Mouse (Mus musculus): ENCODE data around the gene Poc1b. TPM values are rescaled to one million over a fixed set of nuclear protein-coding genes. Genes with fewer than 3 reads are reported as not detected.

Poc1b gene
- total RNA-seq, 2 experiments from 2014 or later = 3.5 to 4.0 TPM

- DNase-seq = no peak
Measured at GRCm38 (mm10) chr10:99115471-99116236, 8.8 kb downstream of the Poc1b start.

GRCm38 (mm10) chr10:99116237-99116632 lies 9.4 kb downstream of the Poc1b start:
- DNase-seq = no peak

GRCm38 (mm10) chr10:99116650-99117615 lies 10.1 kb downstream of the Poc1b start:
- no peak for DNase-seq

GRCm38 (mm10) chr10:99117876-99118275 lies 11.0 kb downstream of the Poc1b start:
- DNase-seq = no peak

- DNase-seq = no peak
Measured at GRCm38 (mm10) chr10:99118697-99119096, 11.9 kb downstream of the Poc1b start.

GRCm38 (mm10) chr10:99119471-99119870 lies 12.6 kb downstream of the Poc1b start:
- no peak for DNase-seq

- no peak for DNase-seq
Measured at GRCm38 (mm10) chr10:99126225-99126624, 19.4 kb downstream of the Poc1b start, which contains the start of gene Phxr2. Phxr2 (minus strand) TSS chr10:99126325.

GRCm38 (mm10) chr10:99126954-99127353 lies 20.1 kb downstream of the Poc1b start:
- DNase-seq = no peak

GRCm38 (mm10) chr10:99127691-99128261 lies 20.9 kb downstream of the Poc1b start:
- no peak for DNase-seq

GRCm38 (mm10) chr10:99130611-99131010 lies 23.8 kb downstream of the Poc1b start:
- peak; percentile 23 for DNase-seq

- DNase-seq = no peak
Measured at GRCm38 (mm10) chr10:99131298-99131697, 24.5 kb downstream of the Poc1b start.

- peak; percentile 46 for DNase-seq
Measured at GRCm38 (mm10) chr10:99132189-99132588, 25.4 kb downstream of the Poc1b start.

- DNase-seq = no peak
Measured at GRCm38 (mm10) chr10:99132595-99133272, 25.9 kb downstream of the Poc1b start.

GRCm38 (mm10) chr10:99133321-99133875 lies 26.6 kb downstream of the Poc1b start:
- no peak for DNase-seq

- no peak for DNase-seq
Measured at GRCm38 (mm10) chr10:99136337-99136736, 29.5 kb downstream of the Poc1b start.

GRCm38 (mm10) chr10:99145611-99146010 lies 38.8 kb downstream of the Poc1b start:
- no peak for DNase-seq

- no peak for DNase-seq
Measured at GRCm38 (mm10) chr10:99146596-99146995, 39.8 kb downstream of the Poc1b start.

- DNase-seq = no peak
Measured at GRCm38 (mm10) chr10:99150016-99150415, 43.2 kb downstream of the Poc1b start.

- DNase-seq = no peak
Measured at GRCm38 (mm10) chr10:99151580-99151979, 44.7 kb downstream of the Poc1b start.

- DNase-seq = no peak
Measured at GRCm38 (mm10) chr10:99152063-99152462, 45.2 kb downstream of the Poc1b start.

- no peak for DNase-seq
Measured at GRCm38 (mm10) chr10:99154635-99155034, 47.8 kb downstream of the Poc1b start.

- DNase-seq = no peak
Measured at GRCm38 (mm10) chr10:99156808-99157207, 50.0 kb downstream of the Poc1b start.

All from gastrocnemius, postnatal 25 days (tissue).